Mouse (Mus musculus): ENCODE results near the gene Olfr1192-ps1. TPM values are rescaled to one million over a fixed set of nuclear protein-coding genes. Genes with fewer than 3 reads are reported as not detected.
"Not testable (repeated sequence)": the region's sequence is repeated elsewhere in the genome, so short reads cannot be mapped to it uniquely, and the experiment has no call there.

The Olfr1192-ps1 gene
- polyA plus RNA-seq (2015; fragmentation: Nextera tagmentation; extraction: Ambion mirVana) = not detected in 2 replicates

- H3K4me3 ChIP-seq (replicated peaks; ENCODE audit: low read length) = no peak within 1 kb of the TSS
- 27% methylated on average over 1 of the region's 1 CpGs for WGBS
Measured at GRCm38 (mm10) chr2:88648209-88648608, at the start of gene Olfr1192-ps1. Gene Olfr1192-ps1, plus strand, starts transcription at chr2:88648509.

GRCm38 (mm10) chr2:88640242-88640641, 8.1 kb upstream of the Olfr1192-ps1 start, which contains the start of gene Olfr1191-ps1:
Gene Olfr1191-ps1, plus strand, starts transcription at chr2:88640542.
- not testable (repeated sequence) for ATAC-seq (ENCODE audit: insufficient read depth, low FRiP score); H3K36me3 ChIP-seq (ENCODE audit: control insufficient read depth, insufficient read depth, low read length); H3K9ac ChIP-seq (ENCODE audit: low read length); H3K27ac ChIP-seq (ENCODE audit: low read length); H3K4me2 ChIP-seq (ENCODE audit: low read depth, low read length); H3K4me1 ChIP-seq (ENCODE audit: control insufficient read depth, insufficient read depth, low read length); H3K4me3 ChIP-seq (replicated peaks; ENCODE audit: low read length); H3K9me3 ChIP-seq (replicated peaks; ENCODE audit: control insufficient read depth, low read length); H3K27me3 ChIP-seq (ENCODE audit: control insufficient read depth, insufficient read depth, low read length)
- WGBS = 81% methylated on average over 1 of the region's 1 CpGs

More at GRCm38 (mm10) chr2:88648209-88648608, at the start of gene Olfr1192-ps1:
- Histone ChIP-seq H3K9me3 (replicated peaks; ENCODE audit: control insufficient read depth, low read length) (no peaks in the 10 kb centered on the region), H3K4me1 (ENCODE audit: control insufficient read depth, insufficient read depth, low read length) (no peaks in the 10 kb centered on the region), H3K36me3 (ENCODE audit: control insufficient read depth, insufficient read depth, low read length) (no peaks in the 10 kb centered on the region), H3K27me3 (ENCODE audit: control insufficient read depth, insufficient read depth, low read length) (no peaks in the 10 kb centered on the region), H3K4me2 (ENCODE audit: low read depth, low read length) (no peak within 1 kb of the TSS), H3K27ac (ENCODE audit: low read length) (no peak within 1 kb of the TSS), H3K9ac (ENCODE audit: low read length) (no peak within 1 kb of the TSS)
- no peak for ATAC-seq (ENCODE audit: insufficient read depth, low FRiP score)

- H3K9me3 ChIP-seq (replicated peaks; ENCODE audit: control insufficient read depth, low read length); H3K4me2 ChIP-seq (ENCODE audit: low read depth, low read length); H3K9ac ChIP-seq (ENCODE audit: low read length); H3K27ac ChIP-seq (ENCODE audit: low read length); H3K27me3 ChIP-seq (ENCODE audit: control insufficient read depth, insufficient read depth, low read length); H3K36me3 ChIP-seq (ENCODE audit: control insufficient read depth, insufficient read depth, low read length); H3K4me3 ChIP-seq (replicated peaks; ENCODE audit: low read length); H3K4me1 ChIP-seq (ENCODE audit: control insufficient read depth, insufficient read depth, low read length); ATAC-seq (ENCODE audit: insufficient read depth, low FRiP score): not testable (repeated sequence)
Measured at GRCm38 (mm10) chr2:88675328-88675727, 27.0 kb downstream of the Olfr1192-ps1 start, which contains the start of gene Olfr1193. Gene Olfr1193, plus strand, starts transcription at chr2:88675628.

DNA sequence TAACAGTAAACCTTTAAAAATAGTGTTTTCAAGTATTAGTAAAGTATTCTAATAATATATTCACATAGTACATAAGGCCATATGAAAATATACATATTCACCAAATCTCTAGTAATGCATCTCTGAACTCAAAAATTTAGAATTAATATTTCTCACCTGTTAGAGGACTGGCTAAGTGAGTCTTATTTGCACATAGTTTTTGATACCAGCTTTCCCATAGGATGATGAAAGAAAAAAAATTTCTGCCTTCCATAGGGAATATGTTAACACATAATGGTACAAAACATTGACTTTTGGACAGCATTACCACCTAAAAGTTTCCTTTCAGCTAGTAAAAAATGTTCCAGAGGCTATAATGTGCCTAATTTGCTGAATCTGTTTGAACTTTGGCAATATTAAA, 40.8 kb downstream of the Olfr1192-ps1 start, which contains the start of gene Olfr1195:
Gene Olfr1195 (minus strand): TSS at position 101 of the 400 bp plus-strand sequence.
- Histone ChIP-seq H3K27ac (ENCODE audit: low read length) (no peak within 1 kb of the TSS), H3K4me1 (ENCODE audit: control insufficient read depth, insufficient read depth, low read length) (no peaks in the 10 kb centered on the region), H3K9me3 (replicated peaks; ENCODE audit: control insufficient read depth, low read length) (no peaks in the 10 kb centered on the region), H3K36me3 (ENCODE audit: control insufficient read depth, insufficient read depth, low read length) (no peaks in the 10 kb centered on the region), H3K4me3 (replicated peaks; ENCODE audit: low read length) (no peak within 1 kb of the TSS), H3K27me3 (ENCODE audit: control insufficient read depth, insufficient read depth, low read length) (no peaks in the 10 kb centered on the region), H3K4me2 (ENCODE audit: low read depth, low read length) (no peak within 1 kb of the TSS), H3K9ac (ENCODE audit: low read length) (no peak within 1 kb of the TSS)
- ATAC-seq (ENCODE audit: insufficient read depth, low FRiP score) = no peak

GRCm38 (mm10) chr2:88704497-88704896, 56.2 kb downstream of the Olfr1192-ps1 start, which contains the start of gene Olfr1196:
Gene Olfr1196, minus strand, starts transcription at chr2:88704597.
- Histone ChIP-seq H3K36me3 (ENCODE audit: control insufficient read depth, insufficient read depth, low read length) (no peaks in the 10 kb centered on the region), H3K9ac (ENCODE audit: low read length) (no peak within 1 kb of the TSS), H3K4me3 (replicated peaks; ENCODE audit: low read length) (no peak within 1 kb of the TSS), H3K4me1 (ENCODE audit: control insufficient read depth, insufficient read depth, low read length) (no peaks in the 10 kb centered on the region), H3K9me3 (replicated peaks; ENCODE audit: control insufficient read depth, low read length) (no peaks in the 10 kb centered on the region), H3K4me2 (ENCODE audit: low read depth, low read length) (no peak within 1 kb of the TSS), H3K27me3 (ENCODE audit: control insufficient read depth, insufficient read depth, low read length) (no peaks in the 10 kb centered on the region), H3K27ac (ENCODE audit: low read length) (no peak within 1 kb of the TSS)
- ATAC-seq (ENCODE audit: insufficient read depth, low FRiP score) = no peak
- WGBS = 83% methylated on average over 2 of the region's 2 CpGs

Other genes with a start within 250 kb of the Olfr1192-ps1 start
- not detected in 2 replicates for gene Olfr1179, start 242.1 kb upstream of the Olfr1192-ps1 start, polyA plus RNA-seq (2015; fragmentation: Nextera tagmentation; extraction: Ambion mirVana)
- not detected in 2 replicates for gene Olfr1180, start 229.4 kb upstream of the Olfr1192-ps1 start, polyA plus RNA-seq (2015; fragmentation: Nextera tagmentation; extraction: Ambion mirVana)
- gene Olfr1181, start 222.3 kb upstream of the Olfr1192-ps1 start, polyA plus RNA-seq (2015; fragmentation: Nextera tagmentation; extraction: Ambion mirVana) = not detected in 2 replicates
- gene Gm13757, start 199.4 kb upstream of the Olfr1192-ps1 start, polyA plus RNA-seq (2015; fragmentation: Nextera tagmentation; extraction: Ambion mirVana) = not detected in 2 replicates
- gene Olfr1183, start 193.6 kb upstream of the Olfr1192-ps1 start, polyA plus RNA-seq (2015; fragmentation: Nextera tagmentation; extraction: Ambion mirVana) = not detected in 2 replicates
- gene Olfr1184, start 164.9 kb upstream of the Olfr1192-ps1 start, polyA plus RNA-seq (2015; fragmentation: Nextera tagmentation; extraction: Ambion mirVana) = not detected in 2 replicates
- gene Olfr1185-ps1, start 155.2 kb upstream of the Olfr1192-ps1 start, polyA plus RNA-seq (2015; fragmentation: Nextera tagmentation; extraction: Ambion mirVana) = not detected in 2 replicates
- not detected in 2 replicates for gene Olfr1186, start 130.0 kb upstream of the Olfr1192-ps1 start, polyA plus RNA-seq (2015; fragmentation: Nextera tagmentation; extraction: Ambion mirVana)
- gene Olfr1188, start 91.6 kb upstream of the Olfr1192-ps1 start, polyA plus RNA-seq (2015; fragmentation: Nextera tagmentation; extraction: Ambion mirVana) = not detected in 2 replicates
- gene Olfr1189, start 62.1 kb upstream of the Olfr1192-ps1 start, polyA plus RNA-seq (2015; fragmentation: Nextera tagmentation; extraction: Ambion mirVana) = not detected in 2 replicates
- not detected in 2 replicates for gene Olfr1191-ps1, start 8.0 kb upstream of the Olfr1192-ps1 start, polyA plus RNA-seq (2015; fragmentation: Nextera tagmentation; extraction: Ambion mirVana)
- gene Olfr1193, start 27.1 kb downstream of the Olfr1192-ps1 start, polyA plus RNA-seq (2015; fragmentation: Nextera tagmentation; extraction: Ambion mirVana) = not detected in 2 replicates
- not detected in 2 replicates for gene Olfr1195, start 40.7 kb downstream of the Olfr1192-ps1 start, polyA plus RNA-seq (2015; fragmentation: Nextera tagmentation; extraction: Ambion mirVana)
- not detected in 2 replicates for gene Olfr1196, start 56.1 kb downstream of the Olfr1192-ps1 start, polyA plus RNA-seq (2015; fragmentation: Nextera tagmentation; extraction: Ambion mirVana)
- gene Olfr1197, start 83.9 kb downstream of the Olfr1192-ps1 start, polyA plus RNA-seq (2015; fragmentation: Nextera tagmentation; extraction: Ambion mirVana) = not detected in 2 replicates
- not detected in 2 replicates for gene Olfr1198, start 102.9 kb downstream of the Olfr1192-ps1 start, polyA plus RNA-seq (2015; fragmentation: Nextera tagmentation; extraction: Ambion mirVana)
- not detected in 2 replicates for gene Olfr1199, start 112.0 kb downstream of the Olfr1192-ps1 start, polyA plus RNA-seq (2015; fragmentation: Nextera tagmentation; extraction: Ambion mirVana)
- not detected in 2 replicates for gene Olfr1200, start 122.0 kb downstream of the Olfr1192-ps1 start, polyA plus RNA-seq (2015; fragmentation: Nextera tagmentation; extraction: Ambion mirVana)
- gene Olfr1201, start 144.5 kb downstream of the Olfr1192-ps1 start, polyA plus RNA-seq (2015; fragmentation: Nextera tagmentation; extraction: Ambion mirVana) = not detected in 2 replicates
- not detected in 2 replicates for gene Olfr1202, start 166.0 kb downstream of the Olfr1192-ps1 start, polyA plus RNA-seq (2015; fragmentation: Nextera tagmentation; extraction: Ambion mirVana)
- gene Olfr1205, start 181.2 kb downstream of the Olfr1192-ps1 start, polyA plus RNA-seq (2015; fragmentation: Nextera tagmentation; extraction: Ambion mirVana) = not detected in 2 replicates
- gene Olfr1204, start 200.8 kb downstream of the Olfr1192-ps1 start, polyA plus RNA-seq (2015; fragmentation: Nextera tagmentation; extraction: Ambion mirVana) = not detected in 2 replicates
- not detected in 2 replicates for gene Olfr1206, start 214.7 kb downstream of the Olfr1192-ps1 start, polyA plus RNA-seq (2015; fragmentation: Nextera tagmentation; extraction: Ambion mirVana)